Mouse (Mus musculus): ENCODE measurements around the gene Sertad2. TPM values are rescaled to one million over a fixed set of nuclear protein-coding genes. Genes with fewer than 3 reads are reported as not detected.

Gene Sertad2
- total and polyA plus RNA-seq, 3 experiments = 5.9 to 13.1 (median 6.0) TPM

- Histone ChIP-seq H3K9ac (ENCODE audit: insufficient read depth, low read depth) (no peak overlapping the region; the same call in 1 of the 2 replicates), H3K4me2 (ENCODE audit: insufficient read depth, low read depth, poor library complexity, severe bottlenecking) (no peak overlapping the region; the same call in 1 of the 2 replicates), H3K4me1 (ENCODE audit: control insufficient read depth in 1 of 2, insufficient read depth in 2 of 2) (peaks cover 9 to 40% of the 10 kb centered on the region in 2 experiments), H3K79me2 (replicated peaks; ENCODE audit: control insufficient read depth, extremely low read depth, insufficient read depth, poor library complexity, severe bottlenecking) (no peaks in the 10 kb centered on the region; the same call in 1 of the 2 replicates), H3K4me3 (replicated peaks in 1 of 3; ENCODE audit: low read depth in 2 of 3, low read length in 2 of 3, poor library complexity in 1 of 3) (no peak overlapping the region), H3K27ac (ENCODE audit: insufficient read depth, low read depth) (no peak overlapping the region), H3K9me3 (replicated peaks; ENCODE audit: low read length) (no peaks in the 10 kb centered on the region), H3K27me3 (replicated peaks) (no peaks in the 10 kb centered on the region), H3K36me3 (replicated peaks in 1 of 2; ENCODE audit: control insufficient read depth in 1 of 2, insufficient read depth in 1 of 2, low read length in 1 of 2) (no peaks in the 10 kb centered on the region)
- in situ Hi-C loops (cut with MboI; ENCODE audit: low pct_ligation_motif_present, low pct_unique_long_range_greater_than_20kb, low sequenced_read_pairs) = loop anchor here (5.0 kb wide), 1 partner anchor 74 kb away; no protein-coding TSS in a partner anchor
- TF ChIP-seq HCFC1 (IDR thresholded peaks at IDR 0.05; ENCODE audit: low read depth, low read length) (no peak), IRF4 (IDR thresholded peaks at IDR 0.05; ENCODE audit: low read depth, low read length) (no peak), MYC (IDR thresholded peaks at IDR 0.05; ENCODE audit: low read depth, low read length) (no peak), USF1 (IDR thresholded peaks at IDR 0.05; ENCODE audit: low read depth, low read length) (no peak), POLR2AphosphoS2 (IDR thresholded peaks at IDR 0.05; ENCODE audit: low read depth, low read length) (no peak), TBP (conservative IDR thresholded peaks at IDR 0.05; ENCODE audit: low read depth, low read length) (no peak), CHD2 (IDR thresholded peaks at IDR 0.05; ENCODE audit: low read length) (no peak), POLR2A (IDR thresholded peaks at IDR 0.05; ENCODE audit: low read depth, low read length) (no peak), MAFK (IDR thresholded peaks at IDR 0.05; ENCODE audit: insufficient replicate concordance, low read length) (no peak), ETS1 (conservative IDR thresholded peaks at IDR 0.05; ENCODE audit: low read depth, low read length) (no peak), ZKSCAN1 (IDR thresholded peaks at IDR 0.05; ENCODE audit: borderline replicate concordance, low read depth, low read length) (no peak), GABPA (IDR thresholded peaks at IDR 0.05; ENCODE audit: insufficient replicate concordance, low read depth, low read length) (no peak), CTCF (conservative IDR thresholded peaks at IDR 0.05 in 1 of 2, IDR thresholded peaks at IDR 0.05 in 1 of 2; ENCODE audit: low read depth in 2 of 2, low read length in 2 of 2) (no peak), JUND (conservative IDR thresholded peaks at IDR 0.05; ENCODE audit: low read depth, low read length) (no peak), E2F4 (IDR thresholded peaks at IDR 0.05; ENCODE audit: insufficient replicate concordance, low read depth, low read length) (no peak)
- dilution Hi-C loops (cut with MboI; ENCODE audit: extremely low pct_ligation_motif_present, extremely low pct_unique_long_range_greater_than_20kb, low sequenced_read_pairs) = no loop called here
- DNase-seq (ENCODE audit: extremely low read depth) = no peak
These were observed 1.8 kb upstream of the Sertad2 start for GRCm38 (mm10) chr11:20541280-20541679.

GRCm38 (mm10) chr11:20541995-20542637 lies 937 bp upstream of the Sertad2 start:
- peaks cover 9 to 46% of the 10 kb centered on the region in 2 experiments for H3K4me1 ChIP-seq (ENCODE audit: control insufficient read depth in 1 of 2, insufficient read depth in 2 of 2)
- H3K36me3 ChIP-seq (replicated peaks in 1 of 2; ENCODE audit: control insufficient read depth in 1 of 2, insufficient read depth in 1 of 2, low read length in 1 of 2) = peaks cover 3 to 6% of the 10 kb centered on the region in 2 experiments
- no peaks in the 10 kb centered on the region for H3K27me3 ChIP-seq (replicated peaks)
- H3K27ac ChIP-seq (ENCODE audit: insufficient read depth, low read depth) = 0 out of 2 replicates have a peak overlapping the region, but pooled peaks have one; percentile 24
- H3K9ac ChIP-seq (ENCODE audit: insufficient read depth, low read depth) = peak overlapping the region; percentile 56; the same call in 1 of the 2 replicates
- DNase-seq (ENCODE audit: extremely low read depth) = no peak
- peak overlapping the region; percentile 59 to 75 (median 65) for H3K4me3 ChIP-seq (replicated peaks in 1 of 3; ENCODE audit: low read depth in 2 of 3, low read length in 2 of 3, poor library complexity in 1 of 3)
- TF ChIP-seq MYC (IDR thresholded peaks at IDR 0.05; ENCODE audit: low read depth, low read length) (peak; percentile 80), MXI1 (IDR thresholded peaks at IDR 0.05; ENCODE audit: low read depth, low read length) (peak; percentile 89), SIN3A (IDR thresholded peaks at IDR 0.05; ENCODE audit: low read length) (peak; percentile 76; the same call in 1 of the 2 replicates), USF1 (IDR thresholded peaks at IDR 0.05; ENCODE audit: low read depth, low read length) (0 out of 2 replicates have a peak, but pooled peaks have one; percentile 10), ZNF384 (IDR thresholded peaks at IDR 0.05; ENCODE audit: low read depth, low read length) (no peak), MAX (IDR thresholded peaks at IDR 0.05; ENCODE audit: low read length) (peak; percentile 83), BHLHE40 (IDR thresholded peaks at IDR 0.05; ENCODE audit: low read depth, low read length) (peak; percentile 72), POLR2A (IDR thresholded peaks at IDR 0.05; ENCODE audit: low read depth, low read length) (0 out of 2 replicates have a peak, but pooled peaks have one; percentile 42), IRF4 (IDR thresholded peaks at IDR 0.05; ENCODE audit: low read depth, low read length) (no peak), CHD2 (IDR thresholded peaks at IDR 0.05; ENCODE audit: low read length) (0 out of 2 replicates have a peak, but pooled peaks have one; percentile 7)
- H3K9me3 ChIP-seq (replicated peaks; ENCODE audit: low read length) = no peaks in the 10 kb centered on the region
- dilution Hi-C loops (cut with MboI; ENCODE audit: extremely low pct_ligation_motif_present, extremely low pct_unique_long_range_greater_than_20kb, low sequenced_read_pairs) (no loop called here), in situ Hi-C loops (cut with MboI; ENCODE audit: low pct_ligation_motif_present, low pct_unique_long_range_greater_than_20kb, low sequenced_read_pairs) (loop anchor here (5.0 kb wide), 1 partner anchor 75 kb away; no protein-coding TSS in a partner anchor)
- peak overlapping the region; percentile 88 for H3K4me2 ChIP-seq (ENCODE audit: insufficient read depth, low read depth, poor library complexity, severe bottlenecking)
- H3K79me2 ChIP-seq (replicated peaks; ENCODE audit: control insufficient read depth, extremely low read depth, insufficient read depth, poor library complexity, severe bottlenecking) = no peaks in the 10 kb centered on the region; the same call in 1 of the 2 replicates
